Mouse (Mus musculus): ENCODE measurements at regions not wholly inside any gene's neighbourhood (a gene's known extent, or its start where the extent isn't known, plus 50 kb on each side); places are given as distances from the start of the nearest gene placed in this dataset.
A peak's percentile ranks its signal among the peaks of the same experiment; 100 is the strongest.

DNA sequence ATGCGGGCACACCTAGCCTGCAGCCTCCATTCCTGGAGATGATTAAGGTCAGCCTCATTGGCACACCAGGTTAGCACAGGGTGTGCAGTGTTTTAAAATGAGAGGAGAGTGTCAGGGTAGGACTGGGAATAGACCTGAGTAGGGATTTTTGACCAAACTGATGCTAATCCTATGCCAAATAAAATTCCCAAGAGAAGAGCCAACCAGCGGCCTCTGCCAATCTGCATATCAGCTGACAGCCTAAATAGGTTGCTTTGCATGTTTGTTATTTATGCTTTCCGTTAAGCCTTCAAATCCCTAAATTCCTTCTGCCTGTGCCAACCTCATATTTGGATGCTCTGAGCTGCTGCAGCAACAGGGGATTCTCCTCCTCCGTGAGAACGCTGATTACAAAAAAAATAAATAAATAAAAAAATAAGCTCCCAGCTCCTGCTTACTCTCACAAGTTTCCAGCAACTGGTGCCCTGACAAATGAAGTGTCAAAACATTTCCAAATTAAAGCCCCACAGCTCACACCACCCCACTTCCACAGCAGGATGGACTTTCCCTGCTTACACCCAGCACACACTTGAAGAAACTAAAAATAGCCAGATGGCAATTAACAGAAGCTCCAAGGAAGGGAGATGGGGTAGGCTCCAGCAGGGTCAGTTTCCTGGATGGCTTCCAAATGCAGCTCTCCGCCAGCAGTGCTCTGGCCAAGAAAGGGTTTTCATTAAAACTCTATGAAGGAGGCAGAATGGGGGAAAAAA, 151.9 kb upstream of the Pum3 start:
- Histone ChIP-seq H3K9ac (ENCODE audit: low read length) (no peak overlapping the region), H3K4me2 (ENCODE audit: low read depth, low read length) (peak overlapping the region; percentile 51), H3K4me3 (ENCODE audit: low read length) (0 out of 2 replicates have a peak overlapping the region, but pooled peaks have one; percentile 2), H3K27ac (ENCODE audit: low read length) (peak overlapping the region; percentile 37), H3K27me3 (ENCODE audit: control insufficient read depth, insufficient read depth, low read length) (no peaks in the 10 kb centered on the region), H3K36me3 (ENCODE audit: control insufficient read depth, insufficient read depth) (no peaks in the 10 kb centered on the region), H3K4me1 (ENCODE audit: control insufficient read depth, insufficient read depth, low read length) (peaks cover 19% of the 10 kb centered on the region), H3K9me3 (replicated peaks; ENCODE audit: control insufficient read depth, low read length) (no peaks in the 10 kb centered on the region)
- 16% methylated on average over 6 of the region's 6 CpGs for WGBS
- peak; percentile 85 for ATAC-seq (replicated peaks; ENCODE audit: extremely low read depth, insufficient read depth, low FRiP score)

DNA sequence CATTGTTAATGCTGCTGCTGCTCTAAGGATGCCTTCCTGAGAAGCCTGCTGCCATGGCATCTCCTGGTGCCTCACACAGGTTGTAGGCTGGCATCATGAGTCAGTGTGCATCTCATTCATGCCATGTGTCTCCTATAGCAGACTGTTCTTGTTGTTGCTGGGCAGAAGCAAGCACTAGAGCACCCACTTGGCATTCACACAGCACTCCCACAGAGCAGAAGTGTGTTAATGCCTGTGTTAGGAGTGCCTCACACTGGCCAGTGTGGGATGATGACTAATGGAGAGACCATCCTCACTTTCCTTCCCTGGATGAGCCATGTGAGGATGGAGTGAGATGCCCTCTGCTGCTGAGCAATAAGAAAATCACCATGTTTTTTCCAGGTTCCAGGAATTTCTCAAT, 146.9 kb upstream of the Pum3 start:
- Histone ChIP-seq H3K27me3 (ENCODE audit: control insufficient read depth, insufficient read depth, low read length) (no peaks in the 10 kb centered on the region), H3K27ac (ENCODE audit: low read length) (no peak overlapping the region), H3K9ac (ENCODE audit: low read length) (no peak overlapping the region), H3K4me1 (ENCODE audit: control insufficient read depth, insufficient read depth, low read length) (peaks cover 10% of the 10 kb centered on the region), H3K4me3 (ENCODE audit: low read length) (no peak overlapping the region), H3K4me2 (ENCODE audit: low read depth, low read length) (no peak overlapping the region), H3K36me3 (ENCODE audit: control insufficient read depth, insufficient read depth) (no peaks in the 10 kb centered on the region), H3K9me3 (replicated peaks; ENCODE audit: control insufficient read depth, low read length) (no peaks in the 10 kb centered on the region)
- no peak for ATAC-seq (replicated peaks; ENCODE audit: extremely low read depth, insufficient read depth, low FRiP score)

DNA sequence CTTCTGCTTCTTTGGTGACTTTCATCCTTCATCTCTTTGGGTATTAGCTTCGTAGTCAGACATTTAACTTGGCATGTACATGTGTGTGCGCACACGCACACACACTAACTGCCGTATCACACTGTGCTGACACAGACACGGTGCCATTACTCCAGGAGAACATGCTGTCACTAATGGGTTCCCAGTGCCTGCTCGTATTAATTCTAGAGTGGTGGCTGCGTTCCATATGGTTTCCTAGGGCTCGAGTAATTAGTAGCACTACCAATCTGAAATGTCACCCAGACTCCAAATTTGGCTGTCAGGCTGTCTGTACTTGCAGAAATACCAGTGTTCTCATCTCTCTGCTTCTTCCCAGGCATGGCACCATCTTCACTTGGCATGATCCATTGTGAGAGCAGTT, 137.3 kb upstream of the Pum3 start:
- ATAC-seq (replicated peaks; ENCODE audit: extremely low read depth, insufficient read depth, low FRiP score) = no peak

DNA sequence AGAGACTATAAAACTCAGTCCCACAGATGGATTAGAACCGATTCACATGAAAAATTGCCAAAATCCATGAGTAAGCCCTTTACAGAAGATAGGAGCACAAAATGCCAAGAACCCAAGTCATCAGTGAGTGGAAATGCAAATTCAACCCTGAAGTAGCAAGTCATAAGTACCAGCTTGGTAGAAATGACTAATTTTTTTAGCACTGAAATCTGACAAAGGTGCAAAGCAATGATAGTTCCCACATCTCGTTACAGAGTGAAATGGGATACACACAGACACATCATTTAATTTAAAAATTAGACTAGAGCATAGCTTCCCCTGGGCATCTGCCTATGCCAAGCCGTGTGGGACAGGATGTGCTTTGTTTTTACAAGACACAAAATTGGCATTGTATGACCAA, 136.4 kb upstream of the Pum3 start:
- H3K4me2 ChIP-seq (ENCODE audit: low read depth, low read length) = no peak overlapping the region
- no peak for ATAC-seq (replicated peaks; ENCODE audit: extremely low read depth, insufficient read depth, low FRiP score)
- no peaks in the 10 kb centered on the region for H3K4me1 ChIP-seq (ENCODE audit: control insufficient read depth, insufficient read depth, low read length)
- no peaks in the 10 kb centered on the region for H3K9me3 ChIP-seq (replicated peaks; ENCODE audit: control insufficient read depth, low read length)
- 74% methylated on average over 3 of the region's 3 CpGs for WGBS
- H3K4me3 ChIP-seq (ENCODE audit: low read length) = no peak overlapping the region
- no peaks in the 10 kb centered on the region for H3K36me3 ChIP-seq (ENCODE audit: control insufficient read depth, insufficient read depth)
- no peak overlapping the region for H3K27ac ChIP-seq (ENCODE audit: low read length)
- H3K9ac ChIP-seq (ENCODE audit: low read length) = no peak overlapping the region
- H3K27me3 ChIP-seq (ENCODE audit: control insufficient read depth, insufficient read depth, low read length) = no peaks in the 10 kb centered on the region

More for the DNA sequence above, 137.3 kb upstream of the Pum3 start:
- H3K4me3 ChIP-seq (ENCODE audit: low read length) = no peak overlapping the region
- H3K9me3 ChIP-seq (replicated peaks; ENCODE audit: control insufficient read depth, low read length) = no peaks in the 10 kb centered on the region
- no peak overlapping the region for H3K27ac ChIP-seq (ENCODE audit: low read length)
- no peak overlapping the region for H3K9ac ChIP-seq (ENCODE audit: low read length)
- no peaks in the 10 kb centered on the region for H3K4me1 ChIP-seq (ENCODE audit: control insufficient read depth, insufficient read depth, low read length)
- H3K27me3 ChIP-seq (ENCODE audit: control insufficient read depth, insufficient read depth, low read length) = no peaks in the 10 kb centered on the region
- 94% methylated on average over 8 of the region's 8 CpGs for WGBS
- no peaks in the 10 kb centered on the region for H3K36me3 ChIP-seq (ENCODE audit: control insufficient read depth, insufficient read depth)
- H3K4me2 ChIP-seq (ENCODE audit: low read depth, low read length) = no peak overlapping the region

DNA sequence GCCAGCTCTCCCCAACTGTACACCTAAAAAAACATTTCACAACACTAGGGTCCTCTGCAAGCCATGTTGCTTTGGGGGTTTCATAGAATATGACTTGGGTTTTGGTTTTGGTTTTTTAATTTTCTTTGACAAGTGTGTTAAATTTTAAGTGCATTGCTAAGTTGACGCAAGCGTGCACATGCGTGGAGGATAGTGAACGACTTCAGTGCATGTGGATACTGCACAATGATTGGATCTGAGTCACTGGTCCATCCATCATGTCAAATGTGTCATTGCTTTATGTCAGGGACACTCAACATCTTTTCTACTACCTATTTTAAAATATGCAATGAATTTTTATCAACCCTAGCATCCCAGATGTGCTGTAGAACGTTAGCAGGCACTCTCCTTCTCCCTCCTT, 134.5 kb upstream of the Pum3 start:
- Histone ChIP-seq H3K4me2 (ENCODE audit: low read depth, low read length) (no peak overlapping the region), H3K36me3 (ENCODE audit: control insufficient read depth, insufficient read depth) (no peaks in the 10 kb centered on the region), H3K27me3 (ENCODE audit: control insufficient read depth, insufficient read depth, low read length) (no peaks in the 10 kb centered on the region), H3K4me1 (ENCODE audit: control insufficient read depth, insufficient read depth, low read length) (no peaks in the 10 kb centered on the region), H3K4me3 (ENCODE audit: low read length) (no peak overlapping the region), H3K27ac (ENCODE audit: low read length) (no peak overlapping the region), H3K9ac (ENCODE audit: low read length) (no peak overlapping the region), H3K9me3 (replicated peaks; ENCODE audit: control insufficient read depth, low read length) (no peaks in the 10 kb centered on the region)
- ATAC-seq (replicated peaks; ENCODE audit: extremely low read depth, insufficient read depth, low FRiP score) = no peak
- 66% methylated on average over 5 of the region's 5 CpGs for WGBS

DNA sequence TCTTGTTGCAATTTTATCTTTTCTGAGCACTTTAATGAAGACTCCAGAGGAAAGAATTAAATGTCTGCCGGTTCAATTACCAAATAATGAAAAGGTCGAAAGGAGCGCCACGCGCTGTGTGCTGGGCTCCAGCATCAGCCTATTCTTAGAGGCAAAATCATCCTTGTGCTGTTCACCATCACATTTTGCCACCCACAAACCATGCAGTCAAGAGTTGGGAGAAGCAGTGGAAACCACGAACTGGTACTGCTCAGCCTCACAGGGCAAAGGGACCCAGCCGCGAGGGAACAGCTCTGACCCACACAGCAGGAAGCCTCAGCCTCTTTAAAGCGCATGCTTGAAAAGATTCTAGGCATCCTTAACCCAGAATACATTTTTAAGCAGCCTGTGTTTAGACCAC, 134.0 kb upstream of the Pum3 start:
- H3K9ac ChIP-seq (ENCODE audit: low read length) = no peak overlapping the region
- no peak for ATAC-seq (replicated peaks; ENCODE audit: extremely low read depth, insufficient read depth, low FRiP score)
- no peak overlapping the region for H3K27ac ChIP-seq (ENCODE audit: low read length)
- H3K27me3 ChIP-seq (ENCODE audit: control insufficient read depth, insufficient read depth, low read length) = no peaks in the 10 kb centered on the region
- H3K4me1 ChIP-seq (ENCODE audit: control insufficient read depth, insufficient read depth, low read length) = no peaks in the 10 kb centered on the region
- no peak overlapping the region for H3K4me2 ChIP-seq (ENCODE audit: low read depth, low read length)
- no peaks in the 10 kb centered on the region for H3K9me3 ChIP-seq (replicated peaks; ENCODE audit: control insufficient read depth, low read length)
- WGBS = 66% methylated on average over 9 of the region's 9 CpGs
- H3K36me3 ChIP-seq (ENCODE audit: control insufficient read depth, insufficient read depth) = no peaks in the 10 kb centered on the region
- no peak overlapping the region for H3K4me3 ChIP-seq (ENCODE audit: low read length)

DNA sequence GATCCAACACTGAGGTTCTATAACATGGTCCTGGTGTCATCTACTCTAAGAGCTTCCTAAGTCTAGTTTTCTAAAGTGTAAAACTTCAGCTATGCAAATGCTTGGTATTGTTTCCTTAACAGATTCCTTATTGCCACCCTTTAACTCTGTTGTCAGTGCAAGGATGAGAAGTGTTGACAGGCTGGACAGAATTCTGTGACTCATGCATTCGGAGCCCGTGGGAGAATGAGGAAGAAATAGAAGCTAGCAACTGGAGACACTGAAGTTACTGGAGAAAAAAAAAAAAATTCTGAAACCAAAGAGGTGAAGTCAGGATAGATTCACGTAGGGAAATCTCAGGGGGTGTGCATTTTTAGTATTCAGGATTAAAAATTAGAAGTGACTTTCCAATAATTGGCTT, 128.6 kb upstream of the Pum3 start:
- Histone ChIP-seq H3K27me3 (ENCODE audit: control insufficient read depth, insufficient read depth, low read length) (no peaks in the 10 kb centered on the region), H3K36me3 (ENCODE audit: control insufficient read depth, insufficient read depth) (no peaks in the 10 kb centered on the region), H3K4me3 (ENCODE audit: low read length) (no peak overlapping the region), H3K9me3 (replicated peaks; ENCODE audit: control insufficient read depth, low read length) (no peaks in the 10 kb centered on the region), H3K4me1 (ENCODE audit: control insufficient read depth, insufficient read depth, low read length) (no peaks in the 10 kb centered on the region), H3K4me2 (ENCODE audit: low read depth, low read length) (no peak overlapping the region), H3K9ac (ENCODE audit: low read length) (no peak overlapping the region), H3K27ac (ENCODE audit: low read length) (no peak overlapping the region)
- no peak for ATAC-seq (replicated peaks; ENCODE audit: extremely low read depth, insufficient read depth, low FRiP score)
- 26% methylated on average over 3 of the region's 3 CpGs for WGBS

DNA sequence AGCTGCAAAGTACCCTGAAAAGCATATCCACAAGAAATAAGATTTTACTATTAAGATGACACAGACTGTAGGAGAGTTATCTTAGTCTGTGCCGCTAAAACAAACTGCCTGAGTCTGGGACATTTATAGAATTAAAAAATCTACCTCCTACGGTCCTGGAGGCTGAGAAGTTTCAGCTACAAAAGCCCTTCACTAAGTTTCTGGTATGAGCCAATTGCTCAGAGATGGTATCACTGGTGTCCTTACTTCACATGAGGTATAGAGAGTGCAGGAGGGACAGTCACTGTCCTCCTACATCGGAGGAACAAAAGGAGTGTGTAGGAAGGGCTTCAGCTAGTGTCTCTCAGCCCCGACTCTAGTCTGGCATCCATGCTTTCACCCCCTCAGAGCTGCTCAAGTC, 127.1 kb upstream of the Pum3 start:
- Histone ChIP-seq H3K27ac (ENCODE audit: low read length) (no peak overlapping the region), H3K4me2 (ENCODE audit: low read depth, low read length) (no peak overlapping the region), H3K36me3 (ENCODE audit: control insufficient read depth, insufficient read depth) (no peaks in the 10 kb centered on the region), H3K4me3 (ENCODE audit: low read length) (no peak overlapping the region), H3K27me3 (ENCODE audit: control insufficient read depth, insufficient read depth, low read length) (no peaks in the 10 kb centered on the region), H3K9me3 (replicated peaks; ENCODE audit: control insufficient read depth, low read length) (no peaks in the 10 kb centered on the region), H3K9ac (ENCODE audit: low read length) (no peak overlapping the region), H3K4me1 (ENCODE audit: control insufficient read depth, insufficient read depth, low read length) (no peaks in the 10 kb centered on the region)
- 80% methylated on average over 4 of the region's 4 CpGs for WGBS
- ATAC-seq (replicated peaks; ENCODE audit: extremely low read depth, insufficient read depth, low FRiP score) = no peak

DNA sequence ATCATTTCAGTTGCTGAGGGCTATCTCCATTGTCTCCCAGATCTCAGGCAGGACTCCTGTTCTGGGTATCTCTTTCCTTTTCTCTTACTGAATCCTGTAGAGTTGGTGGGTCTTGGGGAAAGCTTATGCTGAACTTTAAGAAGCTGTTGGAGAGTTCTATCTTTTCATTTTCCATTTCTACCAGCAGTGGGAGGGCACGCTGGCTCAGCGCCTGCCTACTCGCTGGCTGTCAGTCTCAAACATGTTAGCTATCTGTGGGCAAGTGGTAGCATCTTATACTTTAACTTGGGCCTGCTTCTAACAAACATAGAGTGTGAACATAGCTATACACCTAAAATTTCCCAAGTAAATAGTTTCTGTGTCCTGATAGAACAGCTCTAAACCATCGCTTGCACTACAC, 125.2 kb upstream of the Pum3 start:
- ATAC-seq (replicated peaks; ENCODE audit: extremely low read depth, insufficient read depth, low FRiP score) = no peak
- H3K4me3 ChIP-seq (ENCODE audit: low read length) = no peak overlapping the region
- no peak overlapping the region for H3K27ac ChIP-seq (ENCODE audit: low read length)
- H3K9me3 ChIP-seq (replicated peaks; ENCODE audit: control insufficient read depth, low read length) = no peaks in the 10 kb centered on the region
- 98% methylated on average over 4 of the region's 4 CpGs for WGBS
- no peak overlapping the region for H3K9ac ChIP-seq (ENCODE audit: low read length)
- H3K36me3 ChIP-seq (ENCODE audit: control insufficient read depth, insufficient read depth) = no peaks in the 10 kb centered on the region
- no peak overlapping the region for H3K4me2 ChIP-seq (ENCODE audit: low read depth, low read length)
- H3K27me3 ChIP-seq (ENCODE audit: control insufficient read depth, insufficient read depth, low read length) = no peaks in the 10 kb centered on the region
- H3K4me1 ChIP-seq (ENCODE audit: control insufficient read depth, insufficient read depth, low read length) = no peaks in the 10 kb centered on the region
